Mouse (Mus musculus): ENCODE results near the gene Fhdc1. TPM values are rescaled to one million over a fixed set of nuclear protein-coding genes. Genes with fewer than 3 reads are reported as not detected.

Gene Fhdc1
- polyA plus RNA-seq, 1 experiment from 2014 or later = 42.3 TPM

- no peaks in the 10 kb centered on the region for H3K9me3 ChIP-seq (replicated peaks)
- 64% methylated on average over 2 of the region's 2 CpGs for WGBS (ENCODE audit: insufficient replicate concordance)
- 0 out of 2 replicates have a peak, but pooled peaks cover 2% of the 10 kb centered on the region for H3K4me1 ChIP-seq (replicated peaks)
- no peaks in the 10 kb centered on the region for H3K36me3 ChIP-seq (replicated peaks)
- no peak overlapping the region for H3K27ac ChIP-seq (replicated peaks)
- no peak overlapping the region for H3K4me2 ChIP-seq
- no peak overlapping the region for H3K4me3 ChIP-seq (replicated peaks)
- no peak overlapping the region for H3K9ac ChIP-seq
- no peak for ATAC-seq (ENCODE audit: insufficient read depth)
- peaks cover 47% of the 10 kb centered on the region for H3K27me3 ChIP-seq
These were observed 77.5 kb downstream of the Fhdc1 start for GRCm38 (mm10) chr3:84402716-84403115.

GRCm38 (mm10) chr3:84397976-84398375, 82.3 kb downstream of the Fhdc1 start:
- no peaks in the 10 kb centered on the region for H3K9me3 ChIP-seq (replicated peaks)
- no peak overlapping the region for H3K4me2 ChIP-seq
- H3K27me3 ChIP-seq = peaks cover 26% of the 10 kb centered on the region
- H3K9ac ChIP-seq = no peak overlapping the region
- no peak overlapping the region for H3K27ac ChIP-seq (replicated peaks)
- no peak for ATAC-seq (ENCODE audit: insufficient read depth)
- H3K36me3 ChIP-seq (replicated peaks) = no peaks in the 10 kb centered on the region
- H3K4me1 ChIP-seq (replicated peaks) = no peaks in the 10 kb centered on the region
- 53% methylated on average over 4 of the region's 4 CpGs for WGBS (ENCODE audit: insufficient replicate concordance)
- no peak overlapping the region for H3K4me3 ChIP-seq (replicated peaks)

GRCm38 (mm10) chr3:84396240-84396639, 84.0 kb downstream of the Fhdc1 start:
- peaks cover 12% of the 10 kb centered on the region; the same call in 1 of the 2 replicates for H3K27me3 ChIP-seq
- H3K9ac ChIP-seq = no peak overlapping the region
- H3K4me1 ChIP-seq (replicated peaks) = no peaks in the 10 kb centered on the region
- H3K36me3 ChIP-seq (replicated peaks) = no peaks in the 10 kb centered on the region
- H3K4me2 ChIP-seq = no peak overlapping the region
- 56% methylated on average over 2 of the region's 2 CpGs for WGBS (ENCODE audit: insufficient replicate concordance)
- H3K4me3 ChIP-seq (replicated peaks) = no peak overlapping the region
- no peaks in the 10 kb centered on the region for H3K9me3 ChIP-seq (replicated peaks)
- ATAC-seq (ENCODE audit: insufficient read depth) = no peak
- H3K27ac ChIP-seq (replicated peaks) = no peak overlapping the region

- ATAC-seq (ENCODE audit: insufficient read depth) = no peak
- no peak overlapping the region for H3K4me2 ChIP-seq
These were observed 84.4 kb downstream of the Fhdc1 start for GRCm38 (mm10) chr3:84395840-84396239.

GRCm38 (mm10) chr3:84394841-84395447, 85.3 kb downstream of the Fhdc1 start:
- H3K27ac ChIP-seq (replicated peaks) = no peak overlapping the region
- no peak for ATAC-seq (ENCODE audit: insufficient read depth)
- H3K9ac ChIP-seq = no peak overlapping the region
- 62% methylated on average over 8 of the region's 8 CpGs for WGBS (ENCODE audit: insufficient replicate concordance)
- H3K36me3 ChIP-seq (replicated peaks) = no peaks in the 10 kb centered on the region
- H3K27me3 ChIP-seq = peaks cover 7% of the 10 kb centered on the region; the same call in 1 of the 2 replicates
- H3K4me1 ChIP-seq (replicated peaks) = peaks cover 5% of the 10 kb centered on the region; the same call in 1 of the 2 replicates
- H3K4me2 ChIP-seq = no peak overlapping the region
- no peak overlapping the region for H3K4me3 ChIP-seq (replicated peaks)
- H3K9me3 ChIP-seq (replicated peaks) = no peaks in the 10 kb centered on the region

More at GRCm38 (mm10) chr3:84395840-84396239, 84.4 kb downstream of the Fhdc1 start:
- Histone ChIP-seq H3K27me3 (peaks cover 9% of the 10 kb centered on the region; the same call in 1 of the 2 replicates), H3K36me3 (replicated peaks) (no peaks in the 10 kb centered on the region), H3K4me1 (replicated peaks) (no peaks in the 10 kb centered on the region), H3K9me3 (replicated peaks) (no peaks in the 10 kb centered on the region), H3K27ac (replicated peaks) (no peak overlapping the region), H3K9ac (no peak overlapping the region), H3K4me3 (replicated peaks) (no peak overlapping the region)

Other genes with a start within 250 kb of the Fhdc1 start
- gene Trim2, start 173.6 kb downstream of the Fhdc1 start, polyA plus RNA-seq (2015; fragmentation: Nextera tagmentation; extraction: Ambion mirVana) = 4.8 and 5.6 TPM in 2 replicates
- gene Arfip1, start 102.2 kb upstream of the Fhdc1 start, polyA plus RNA-seq (2015; fragmentation: Nextera tagmentation; extraction: Ambion mirVana) = 9.6 and 10.5 TPM in 2 replicates
- 0.02 and 0.07 TPM in 2 replicates for gene Tigd4, start 113.1 kb upstream of the Fhdc1 start, polyA plus RNA-seq (2015; fragmentation: Nextera tagmentation; extraction: Ambion mirVana)
- 2.3 and 2.5 TPM in 2 replicates for gene Tmem154, start 185.8 kb upstream of the Fhdc1 start, polyA plus RNA-seq (2015; fragmentation: Nextera tagmentation; extraction: Ambion mirVana)

Data from liver, embryonic 15.5 days (tissue).